In the genomic region with DNA sequence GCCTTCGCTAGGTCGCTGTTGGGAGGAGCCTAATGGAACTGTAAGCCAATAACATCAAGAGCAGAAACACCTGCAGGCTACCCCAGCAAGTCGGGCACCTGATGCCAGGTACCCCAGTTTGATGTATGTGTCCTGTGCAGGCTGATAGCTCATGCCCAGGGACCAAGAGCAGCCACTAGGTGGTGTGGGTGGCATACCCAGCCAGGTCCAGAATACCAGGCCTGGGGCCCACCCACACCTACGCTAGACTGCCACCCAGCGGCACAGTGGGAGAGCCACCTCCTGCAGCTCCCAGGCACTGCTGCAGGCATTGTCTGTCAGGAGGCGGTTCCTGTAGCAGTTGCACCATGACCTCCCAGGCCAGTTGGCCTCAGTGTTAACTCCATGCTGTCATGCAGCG, we compare ENCODE assay signal across 9 mouse cellular contexts. TPM values are rescaled to one million over a fixed set of nuclear protein-coding genes. Genes with fewer than 3 reads are reported as not detected.
DNase-seq lines count a peak whose midpoint lies in the region; ATAC-seq and TF ChIP-seq lines count a peak whose summit lies in the region.
"Had no signal": no experiment of that assay in that cellular context is flagged by ENCODE, and none has a peak within 500 bp of the region (broad histone marks: within the 10 kb centered on the region; RNA-seq: fewer than 3 reads in every experiment).

No protein-coding gene starts in this region.

- peak; percentile 76 for ATAC-seq in liver, embryonic 13.5 days (ENCODE audit: low read depth)
- peak; percentile 7; the same call in 1 of the 2 replicates for ATAC-seq in neural tube, embryonic 13.5 days (ENCODE audit: low read depth)

- H3K27ac ChIP-seq in liver, embryonic 13.5 days, result no peak overlapping the region
- no peak overlapping the region for H3K27ac ChIP-seq in neural tube, embryonic 13.5 days (replicated peaks)
- H3K27ac ChIP-seq in thymus, adult 2 months (ENCODE audit: control insufficient read depth, insufficient read depth, low read length), result no peak overlapping the region

- H3K4me3 ChIP-seq in liver, embryonic 13.5 days (replicated peaks), result no peak overlapping the region
- H3K4me3 ChIP-seq in neural tube, embryonic 13.5 days, result no peak overlapping the region
- H3K4me3 ChIP-seq in thymus, adult 2 months (ENCODE audit: control insufficient read depth, insufficient read depth, low read length), result no peak overlapping the region

- 15% methylated on average over 7 of the region's 7 CpGs for WGBS in liver, embryonic 13.5 days (ENCODE audit: insufficient replicate concordance)
- 24% methylated on average over 7 of the region's 7 CpGs for WGBS in neural tube, embryonic 13.5 days
- WGBS in thymus, adult 2 months, result 8% methylated on average over 7 of the region's 7 CpGs

- intact Hi-C loops in gastrocnemius, postnatal 36 days (cut with DNase I), result loop anchor here (1.0 to 5.0 kb wide), 2 partner anchors 32 to 108 kb away; no protein-coding TSS in a partner anchor

- peak; percentile 99 for TF ChIP-seq CTCF in thymus, adult 2 months (IDR thresholded peaks at IDR 0.05; ENCODE audit: borderline replicate concordance, control insufficient read depth, extremely low read depth, insufficient read depth, low read length, poor library complexity)

- peaks cover 51% of the 10 kb centered on the region for H3K27me3 ChIP-seq in liver, embryonic 13.5 days
- peaks cover 48% of the 10 kb centered on the region for H3K27me3 ChIP-seq in neural tube, embryonic 13.5 days
- H3K27me3 ChIP-seq in thymus, adult 2 months (ENCODE audit: control insufficient read depth, insufficient read depth, low read length), result peaks cover 12% of the 10 kb centered on the region

- peak; percentile 69 to 74 for DNase-seq in urinary bladder, adult 18-20 months (ENCODE audit: low spot score in 2 of 2)
- no peak for DNase-seq in urinary bladder, postnatal 10 days (ENCODE audit: low spot score)
- DNase-seq in cerebellum, postnatal 10 days, result peak; percentile 64 to 74
- DNase-seq in gastrocnemius, postnatal 36 days, result peak; percentile 59 to 71
- peak; percentile 89 to 91 for DNase-seq in kidney, adult 8-10 months
- peak; percentile 83 for DNase-seq in liver, embryonic 13.5 days
- DNase-seq in thymus, adult 2 months, result peak; percentile 90

- no peak overlapping the region for H3K4me2 ChIP-seq in liver, embryonic 13.5 days
- no peak overlapping the region for H3K4me2 ChIP-seq in neural tube, embryonic 13.5 days

- no peak overlapping the region for H3K9ac ChIP-seq in liver, embryonic 13.5 days
- no peak overlapping the region for H3K9ac ChIP-seq in neural tube, embryonic 13.5 days

- peaks cover 12% of the 10 kb centered on the region; the same call in 1 of the 2 replicates for H3K36me3 ChIP-seq in liver, embryonic 13.5 days
- H3K36me3 ChIP-seq in neural tube, embryonic 13.5 days, result 0 out of 2 replicates have a peak, but pooled peaks cover 4% of the 10 kb centered on the region
- no peaks in the 10 kb centered on the region for H3K36me3 ChIP-seq in thymus, adult 2 months (ENCODE audit: control insufficient read depth, insufficient read depth, low read length)

- peaks cover 57% of the 10 kb centered on the region for H3K4me1 ChIP-seq in liver, embryonic 13.5 days (replicated peaks)
- peaks cover 42% of the 10 kb centered on the region for H3K4me1 ChIP-seq in neural tube, embryonic 13.5 days (replicated peaks)
- H3K4me1 ChIP-seq in thymus, adult 2 months (replicated peaks; ENCODE audit: control insufficient read depth, insufficient read depth, low read length), result peaks cover 19% of the 10 kb centered on the region

- no peaks in the 10 kb centered on the region for H3K9me3 ChIP-seq in liver, embryonic 13.5 days (replicated peaks)
- no peaks in the 10 kb centered on the region for H3K9me3 ChIP-seq in neural tube, embryonic 13.5 days

- TF ChIP-seq POLR2A in thymus, adult 2 months (IDR thresholded peaks at IDR 0.05; ENCODE audit: control insufficient read depth, extremely low read depth, insufficient read depth, low read length, poor library complexity), result 0 out of 2 replicates have a peak, but pooled peaks have one; percentile 12

RNA-seq across cellular contexts. Expression of a gene that starts 2.8 kb away (rescaled TPM):
- not detected for total RNA-seq in gastrocnemius, postnatal 36 days (2021)
- 0.13 and 0.20 TPM in 2 replicates for polyA plus RNA-seq in liver, embryonic 13.5 days (2015; fragmentation: Nextera tagmentation; extraction: Ambion mirVana)
- not detected in 2 replicates for polyA plus RNA-seq in neural tube, embryonic 13.5 days (2015; fragmentation: Nextera tagmentation; extraction: Ambion mirVana)
- 0.71 and 1.6 TPM in 2 replicates for polyA plus RNA-seq in thymus, adult 2 months (2012; rRNA removed)
- polyA plus RNA-seq: erythroblast, embryonic 14.5 days had no signal

RNA-seq across cellular contexts. Expression of a gene that starts 10.6 kb away (rescaled TPM):
- 10 to 100 TPM; 71.1 to 87.4 TPM for total RNA-seq in gastrocnemius, postnatal 36 days (2021)
- polyA plus RNA-seq in liver, embryonic 13.5 days (2015; fragmentation: Nextera tagmentation; extraction: Ambion mirVana), result 85.3 and 101 TPM in 2 replicates
- polyA plus RNA-seq in neural tube, embryonic 13.5 days (2015; fragmentation: Nextera tagmentation; extraction: Ambion mirVana), result 275 and 287 TPM in 2 replicates
- polyA plus RNA-seq in thymus, adult 2 months (2012; rRNA removed), result 35.7 and 52.0 TPM in 2 replicates

RNA-seq across cellular contexts. Expression of a gene that starts 23.8 kb away (rescaled TPM):
- 1 to 10 TPM; 2.7 to 4.3 TPM for total RNA-seq in gastrocnemius, postnatal 36 days (2021)
- polyA plus RNA-seq in liver, embryonic 13.5 days (2015; fragmentation: Nextera tagmentation; extraction: Ambion mirVana), result 47.9 and 49.6 TPM in 2 replicates
- polyA plus RNA-seq in neural tube, embryonic 13.5 days (2015; fragmentation: Nextera tagmentation; extraction: Ambion mirVana), result 46.5 and 52.9 TPM in 2 replicates
- polyA plus RNA-seq in thymus, adult 2 months (2012; rRNA removed), result 171 and 181 TPM in 2 replicates

RNA-seq across cellular contexts. Expression of a gene that starts 36.1 kb away (rescaled TPM):
- 10 to 100 TPM; 46.6 to 52.6 TPM for total RNA-seq in gastrocnemius, postnatal 36 days (2021)
- 171 and 185 TPM in 2 replicates for polyA plus RNA-seq in liver, embryonic 13.5 days (2015; fragmentation: Nextera tagmentation; extraction: Ambion mirVana)
- polyA plus RNA-seq in neural tube, embryonic 13.5 days (2015; fragmentation: Nextera tagmentation; extraction: Ambion mirVana), result 185 and 196 TPM in 2 replicates
- polyA plus RNA-seq in thymus, adult 2 months (2012; rRNA removed), result 205 and 212 TPM in 2 replicates
